Mouse (Mus musculus): ENCODE results near the gene Atp1b1.
A peak's percentile ranks its signal among the peaks of the same experiment; 100 is the strongest.

Gene Atp1b1

DNA sequence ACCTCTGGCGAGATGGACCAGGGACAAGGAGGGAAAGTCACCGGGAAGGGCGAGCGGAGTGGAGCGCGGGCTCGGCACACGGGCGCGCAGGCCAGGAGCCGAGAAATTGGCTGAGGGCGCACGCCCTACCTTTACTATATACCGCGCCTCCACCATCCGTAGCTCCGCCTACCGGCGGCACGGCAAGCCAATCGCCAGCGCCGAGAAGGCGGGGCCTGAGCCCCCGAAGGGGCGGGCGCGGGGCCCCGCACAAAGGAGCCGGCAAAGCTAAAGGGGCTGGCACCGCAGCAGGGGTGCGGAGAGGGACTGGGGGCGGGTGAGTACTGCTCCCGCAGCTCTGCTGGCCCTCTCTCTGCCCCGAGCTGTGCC lies at the start of gene Atp1b1:
Gene Atp1b1, minus strand, starts transcription at position 111 of the 369 bp plus-strand sequence.
- DNase-seq (ENCODE audit: low spot score in 2 of 2), result peak; percentile 75 to 82

DNA sequence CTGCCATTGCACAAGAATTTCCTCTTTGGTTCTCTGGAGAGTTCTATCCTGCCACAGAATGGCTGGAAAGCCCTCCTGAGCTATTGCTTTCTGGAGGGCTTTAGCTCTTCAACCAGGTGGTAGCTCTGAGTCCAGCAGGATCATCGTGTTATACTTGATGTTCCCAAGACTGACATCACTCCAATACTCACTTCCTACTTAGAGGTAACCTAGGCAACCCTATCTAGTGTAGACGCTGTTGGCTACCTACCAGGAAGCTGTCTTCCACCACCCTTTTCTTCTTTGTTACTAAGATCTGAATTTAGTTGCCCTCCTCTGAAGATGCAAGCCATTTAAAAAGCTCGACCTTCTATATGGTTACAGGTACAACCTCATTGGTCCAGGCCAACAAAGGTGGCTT lies 46.9 kb upstream of the Atp1b1 start:
- DNase-seq (ENCODE audit: low spot score in 2 of 2), result no peak

DNA sequence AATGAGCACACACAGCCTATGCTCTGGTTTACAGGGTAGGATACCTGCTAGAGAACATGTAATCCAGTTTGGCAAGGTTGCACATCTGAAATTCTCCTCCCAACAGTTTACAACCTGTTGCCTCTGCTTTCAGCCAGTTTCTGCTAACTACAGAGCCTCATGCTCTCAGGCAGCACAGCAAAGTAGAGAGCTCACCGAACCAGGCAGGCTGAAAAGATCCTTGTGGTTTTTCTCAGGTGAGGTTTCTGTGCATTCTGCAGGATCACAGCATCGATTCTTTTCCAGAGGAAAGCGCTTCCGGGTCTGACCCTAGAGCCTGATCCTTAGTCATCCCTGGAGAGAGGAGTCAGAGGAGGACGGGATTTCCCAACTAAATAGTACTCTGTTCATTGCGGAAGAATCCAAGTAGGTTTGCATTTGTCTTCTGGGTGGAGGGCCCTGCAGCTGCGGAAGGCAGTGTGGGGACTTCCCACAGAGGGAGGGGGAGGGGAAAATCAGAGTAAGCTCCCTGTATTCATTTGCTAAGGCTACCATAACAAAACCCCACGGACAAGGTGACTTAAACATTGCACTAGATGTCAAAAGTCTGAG lies 45.1 kb upstream of the Atp1b1 start:
- no peak for DNase-seq (ENCODE audit: low spot score in 2 of 2)

DNA sequence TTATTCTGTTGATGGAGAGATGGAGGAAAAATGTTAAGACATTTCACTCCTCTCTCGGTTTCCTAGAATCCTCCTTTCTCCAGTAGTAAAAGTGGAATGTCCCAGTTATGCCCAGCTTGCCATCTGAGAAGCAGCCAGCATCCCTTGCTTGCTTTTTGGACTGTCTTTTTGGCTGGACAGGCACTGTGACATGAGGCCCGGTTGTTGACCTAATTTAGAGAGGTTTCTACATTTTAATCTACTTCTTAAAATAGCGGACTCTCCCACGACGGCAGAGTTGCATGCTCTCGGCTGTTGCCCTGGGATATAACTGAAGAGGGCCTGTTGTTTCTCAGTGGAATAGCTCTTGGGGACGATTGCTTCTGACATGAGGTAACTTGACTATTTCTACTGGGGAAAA lies 44.1 kb upstream of the Atp1b1 start:
- no peak for DNase-seq (ENCODE audit: low spot score in 2 of 2)

DNA sequence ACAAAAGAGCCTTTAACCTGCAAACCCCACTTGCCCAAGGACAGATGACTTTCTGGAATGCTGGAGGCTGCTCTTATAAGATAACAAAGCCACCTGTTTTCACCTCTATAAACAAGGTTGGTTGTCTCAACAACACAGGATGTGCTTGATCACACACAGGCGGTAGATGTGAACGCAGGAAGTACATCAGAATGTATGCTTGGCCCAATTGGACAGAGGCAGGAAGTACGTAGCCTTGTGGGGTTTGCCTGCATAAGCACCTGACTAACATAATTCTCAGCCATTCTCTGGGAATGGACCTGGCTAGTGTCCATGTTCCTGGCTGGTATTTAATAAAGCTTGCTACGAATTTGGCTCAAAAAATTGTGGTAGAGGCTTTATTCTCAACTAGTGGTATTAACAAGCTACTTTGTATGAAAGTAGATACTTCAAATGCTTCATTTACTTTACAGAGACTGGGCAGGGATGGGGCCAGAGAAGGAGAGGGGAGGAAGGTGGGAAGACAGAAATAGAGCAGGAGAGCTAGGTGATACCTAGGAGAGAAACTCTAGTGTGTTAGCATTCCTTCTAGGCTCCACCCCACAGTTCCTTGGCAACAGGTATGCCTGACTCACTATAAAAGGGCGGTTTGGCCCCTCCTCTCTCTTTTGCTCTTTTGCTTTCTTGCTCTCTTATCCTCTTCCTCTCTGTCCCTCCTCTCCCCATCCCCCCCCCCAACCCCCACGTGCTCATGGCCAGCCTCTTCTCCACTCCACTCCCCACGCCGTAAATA lies 36.8 kb upstream of the Atp1b1 start:
- DNase-seq (ENCODE audit: low spot score in 2 of 2), result no peak

DNA sequence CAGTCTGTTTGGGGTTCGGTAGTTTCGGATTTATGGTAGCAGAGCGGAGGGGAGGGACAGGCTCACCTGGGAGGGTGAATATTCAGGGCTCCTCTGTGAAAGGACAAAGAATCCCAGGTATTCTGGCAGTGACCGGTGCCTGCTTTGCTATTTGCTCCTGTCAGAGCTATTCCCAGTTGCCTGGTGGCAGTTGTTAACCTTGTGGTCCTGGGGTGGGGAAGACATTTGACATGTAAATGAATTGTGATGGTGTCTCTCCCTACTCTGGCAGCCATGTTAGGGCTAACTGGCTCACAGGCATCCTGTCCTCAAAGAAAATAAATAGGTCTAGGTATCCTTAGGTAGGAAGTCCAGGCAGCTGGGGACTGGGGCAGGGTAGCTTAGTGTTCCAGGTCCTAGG lies 36.1 kb upstream of the Atp1b1 start:
- DNase-seq (ENCODE audit: low spot score in 2 of 2), result no peak

DNA sequence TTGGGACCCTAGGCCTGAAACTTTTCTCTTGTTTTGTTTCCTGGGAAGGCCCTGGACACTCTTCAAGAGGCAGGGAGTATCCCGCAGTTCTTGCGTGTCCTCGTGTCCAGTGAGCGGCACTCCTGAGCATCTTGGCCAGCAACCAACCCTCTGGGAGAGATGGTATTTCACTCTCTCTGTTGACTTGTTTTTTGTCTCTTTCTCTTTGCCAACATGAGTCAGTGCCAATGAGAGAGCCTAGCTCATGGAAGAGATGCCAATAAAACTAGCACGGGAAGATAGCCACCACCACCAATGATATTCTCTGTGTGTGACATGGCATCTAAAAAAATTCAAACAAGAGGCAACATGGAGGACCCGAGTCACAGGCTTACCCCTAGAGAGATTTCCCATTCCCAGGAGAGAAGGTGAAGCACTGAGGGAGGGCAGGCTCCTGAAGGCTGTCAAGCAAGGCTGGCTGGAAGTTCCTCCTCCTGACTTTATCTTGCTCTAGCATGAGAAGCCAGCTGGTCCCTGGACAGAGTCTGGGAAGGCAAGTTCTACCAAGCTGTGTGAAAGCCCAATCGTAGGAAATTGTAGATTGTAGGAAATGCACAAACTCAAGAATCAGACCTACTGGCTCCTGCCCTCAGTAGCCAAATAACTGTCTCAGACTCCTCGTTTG lies 35.0 kb upstream of the Atp1b1 start:
- no peak for DNase-seq (ENCODE audit: low spot score in 2 of 2)

DNA sequence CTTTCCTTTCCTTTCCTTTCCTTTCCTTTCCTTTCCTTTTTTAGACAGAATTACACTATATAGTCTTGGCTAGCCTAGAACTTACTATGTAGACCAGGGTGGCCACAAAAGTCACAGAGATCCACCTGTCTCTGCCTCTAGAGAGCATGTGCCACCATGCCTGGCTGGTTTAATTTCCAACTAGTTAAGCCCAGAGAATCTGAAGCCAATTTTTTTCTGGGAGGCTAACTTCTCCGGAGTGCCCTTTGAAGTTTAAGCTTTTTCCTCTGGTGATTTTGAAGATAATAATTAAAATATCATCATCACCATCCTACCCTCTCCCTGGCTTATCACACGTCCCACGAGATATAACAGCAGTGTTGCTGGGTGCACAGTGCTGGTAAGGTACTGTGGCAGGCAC lies 34.3 kb upstream of the Atp1b1 start:
- no peak for DNase-seq (ENCODE audit: low spot score in 2 of 2)

DNA sequence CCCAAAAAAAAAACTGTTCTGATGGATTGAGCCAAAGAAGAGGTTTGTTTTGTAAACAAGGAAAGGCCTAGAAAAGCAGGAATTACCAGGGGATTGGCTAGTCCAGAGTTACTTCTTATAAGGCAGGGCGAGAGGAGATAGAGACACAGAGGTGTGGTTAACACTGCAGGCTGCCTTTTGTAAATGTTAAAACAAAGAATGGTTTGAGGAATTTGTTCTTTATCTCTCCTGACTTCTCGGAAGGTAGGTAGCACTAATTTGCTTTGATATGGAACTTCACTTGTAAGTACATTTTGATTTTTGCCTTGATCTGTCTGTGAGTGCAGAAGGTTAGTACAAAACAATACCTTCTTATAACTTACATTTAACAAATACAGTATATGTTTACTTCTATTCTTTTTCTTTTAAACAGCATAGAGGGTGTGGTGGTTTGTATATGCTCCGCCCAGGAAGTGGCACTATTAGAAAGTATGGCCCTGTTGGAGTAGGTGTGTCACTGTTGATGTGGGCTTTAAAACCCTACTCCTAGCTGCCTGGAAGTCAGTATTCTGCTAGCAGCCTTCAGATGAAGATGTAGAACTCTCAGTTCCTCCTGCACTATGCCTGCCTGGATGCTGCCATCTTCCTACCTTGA lies 31.9 kb upstream of the Atp1b1 start:
- DNase-seq (ENCODE audit: low spot score in 2 of 2), result no peak

DNA sequence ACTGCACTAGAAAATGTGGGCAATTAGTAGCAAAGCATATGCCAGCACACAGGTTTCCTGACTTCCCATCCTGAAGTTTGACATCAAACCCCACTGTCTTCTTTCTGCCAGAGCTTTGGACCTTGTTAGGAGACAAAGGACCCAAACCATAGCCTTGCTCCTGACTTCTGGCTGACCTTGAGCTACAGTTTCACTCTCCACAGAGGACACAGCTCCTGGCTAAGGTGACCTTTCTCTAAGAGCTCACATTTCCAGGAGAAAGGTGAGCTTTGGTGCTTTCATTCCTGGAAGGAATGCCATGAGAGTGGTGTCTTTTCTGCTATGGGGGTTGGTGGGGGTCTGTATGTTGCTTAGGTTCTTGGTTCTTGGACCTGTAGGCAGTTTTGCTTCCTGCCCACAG lies 25.6 kb upstream of the Atp1b1 start:
- DNase-seq (ENCODE audit: low spot score in 2 of 2), result no peak

DNA sequence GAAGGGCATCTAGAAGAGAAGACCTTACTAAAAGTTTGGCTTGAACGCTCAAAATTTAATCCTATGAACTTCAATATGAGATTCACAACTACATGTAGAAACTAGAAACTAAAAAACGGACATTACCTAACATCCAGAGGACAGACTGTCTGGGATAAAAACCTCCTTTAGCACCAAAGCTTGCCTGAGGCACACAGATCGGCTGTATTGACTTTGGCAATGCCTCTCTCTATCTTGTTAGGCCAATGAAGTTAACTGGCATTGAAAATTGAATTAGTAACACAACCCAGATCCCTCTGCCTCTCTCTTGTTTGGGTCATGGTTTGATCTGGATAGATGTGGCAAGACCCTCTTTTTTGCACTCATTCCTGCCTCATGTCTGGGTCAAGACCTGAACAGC lies 24.7 kb upstream of the Atp1b1 start:
- DNase-seq (ENCODE audit: low spot score in 2 of 2), result no peak

DNA sequence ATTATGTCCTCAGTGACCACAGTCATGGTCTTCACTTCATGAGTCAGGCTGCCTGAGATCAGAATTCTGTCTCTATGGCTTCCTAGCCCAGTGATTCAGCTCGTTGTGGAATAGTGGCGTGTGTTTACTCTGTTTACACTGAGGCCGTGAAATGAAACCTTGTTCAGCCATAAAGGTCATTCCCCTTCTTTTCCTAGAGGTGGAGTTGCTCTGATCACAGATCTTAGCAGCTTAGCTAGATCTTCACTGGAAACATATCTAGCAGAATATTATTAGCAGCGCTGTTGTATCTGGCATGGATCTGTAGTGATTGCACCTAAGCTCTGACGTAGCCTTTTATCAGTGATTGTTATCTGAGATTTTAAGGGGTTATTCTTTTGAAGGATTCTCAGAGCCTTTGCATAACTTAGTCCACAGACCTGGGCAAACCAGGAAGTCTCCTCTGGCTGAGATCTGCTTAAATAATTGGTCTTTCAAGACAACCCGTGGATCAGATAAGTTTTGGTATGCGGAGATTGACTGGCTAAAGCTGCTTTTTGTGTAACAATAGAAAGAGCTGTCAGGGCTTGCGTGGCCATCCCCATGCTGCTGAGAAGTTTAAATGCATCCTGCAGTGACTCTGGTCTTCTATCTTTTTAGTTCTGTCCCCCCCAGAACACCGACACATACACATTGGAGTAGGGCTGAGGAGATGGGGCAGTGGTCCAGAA lies 23.6 kb upstream of the Atp1b1 start:
- DNase-seq (ENCODE audit: low spot score in 2 of 2), result no peak

DNA sequence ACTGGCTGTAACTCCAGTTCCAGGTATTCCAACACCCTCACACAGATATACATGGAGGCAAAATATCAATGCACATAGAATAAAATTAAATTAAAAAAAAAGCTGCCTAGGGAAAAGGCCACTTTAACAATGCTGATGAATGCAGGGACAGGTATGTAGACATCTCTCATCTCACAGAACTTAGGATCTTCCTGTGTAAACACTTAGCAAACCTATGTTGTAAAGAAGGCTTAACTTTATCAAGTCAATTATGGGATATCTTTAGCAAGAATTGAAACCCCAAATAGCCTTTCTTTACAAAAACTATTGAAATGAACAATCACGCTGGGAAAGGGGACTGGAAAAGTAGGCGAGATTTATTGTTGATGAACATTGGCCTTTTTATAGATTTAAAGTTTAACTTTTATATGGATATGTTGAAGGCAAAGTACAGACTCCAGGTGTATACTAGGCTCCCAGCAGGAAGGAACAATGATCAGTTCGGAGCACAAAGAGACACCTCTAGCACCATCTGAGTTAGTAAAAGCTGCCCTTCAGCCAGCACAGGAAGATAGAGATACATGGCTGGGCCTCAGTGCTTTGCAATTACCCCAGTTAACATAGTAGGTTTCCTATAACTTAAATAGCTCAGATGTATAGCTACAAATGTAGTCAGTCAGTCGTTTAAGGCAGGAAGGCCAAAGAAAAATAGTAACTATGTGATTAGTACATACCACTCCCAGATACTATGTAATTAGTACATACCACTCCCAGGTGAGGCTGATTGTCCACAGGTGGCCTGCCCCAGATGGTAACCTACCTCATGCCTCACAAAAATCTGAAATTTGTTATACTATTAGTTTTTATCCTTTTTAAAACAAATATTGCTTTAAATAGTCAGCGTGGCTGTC lies 22.8 kb upstream of the Atp1b1 start:
- no peak for DNase-seq (ENCODE audit: low spot score in 2 of 2)

DNA sequence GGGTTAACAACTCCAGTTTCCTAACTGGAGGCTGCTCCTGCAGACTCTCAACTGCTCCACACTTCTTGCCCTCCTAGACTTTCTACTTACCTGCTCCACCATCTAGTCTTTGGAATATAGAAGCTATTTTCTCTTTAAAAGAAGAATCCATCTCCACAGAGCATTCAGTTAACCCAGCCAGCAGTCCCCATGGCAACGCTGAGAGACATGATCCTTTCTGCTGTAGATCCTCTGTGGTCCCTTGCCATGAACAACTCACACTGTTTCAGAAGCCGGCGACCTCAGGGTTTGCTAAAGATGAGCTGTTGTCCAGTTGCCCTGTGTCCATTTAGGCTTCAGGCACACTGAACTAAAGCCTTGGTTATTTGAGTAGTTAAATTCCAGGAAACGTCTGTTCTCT lies 17.7 kb upstream of the Atp1b1 start:
- no peak for DNase-seq (ENCODE audit: low spot score in 2 of 2)

DNA sequence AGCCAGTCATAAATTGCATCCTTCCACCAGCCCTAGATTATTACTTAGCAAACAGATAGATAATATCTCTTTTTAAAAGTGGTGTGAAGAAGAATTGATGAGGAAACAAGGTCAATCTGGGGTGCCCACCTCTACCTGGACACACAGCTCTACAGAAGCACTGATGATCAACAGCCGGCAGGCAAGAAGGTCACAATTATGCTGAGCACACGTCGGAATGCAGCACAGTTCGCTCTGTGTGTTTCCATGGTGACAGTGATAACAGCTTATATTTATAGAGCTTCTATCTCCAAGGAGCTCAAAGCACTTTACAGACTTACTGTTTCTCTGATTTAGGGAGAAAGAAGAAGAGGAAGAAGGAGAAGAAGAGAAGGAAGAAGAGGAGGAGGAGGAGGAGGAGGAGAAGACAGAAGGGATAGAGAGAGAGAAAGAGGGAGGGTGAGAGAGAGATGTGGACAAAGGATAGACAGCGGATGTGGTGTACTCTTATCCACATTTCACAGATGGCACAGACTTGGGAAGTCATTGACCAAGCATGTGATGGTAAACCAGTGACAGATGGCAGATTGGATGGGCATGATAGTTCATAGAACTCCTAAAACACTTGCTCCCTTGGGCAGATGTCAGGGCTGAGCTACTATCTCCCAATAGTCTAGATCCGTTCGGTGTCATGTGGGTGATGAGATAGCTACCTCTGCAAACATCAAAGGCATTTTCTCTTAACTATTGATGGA lies 16.8 kb upstream of the Atp1b1 start:
- no peak for DNase-seq (ENCODE audit: low spot score in 2 of 2)

DNA sequence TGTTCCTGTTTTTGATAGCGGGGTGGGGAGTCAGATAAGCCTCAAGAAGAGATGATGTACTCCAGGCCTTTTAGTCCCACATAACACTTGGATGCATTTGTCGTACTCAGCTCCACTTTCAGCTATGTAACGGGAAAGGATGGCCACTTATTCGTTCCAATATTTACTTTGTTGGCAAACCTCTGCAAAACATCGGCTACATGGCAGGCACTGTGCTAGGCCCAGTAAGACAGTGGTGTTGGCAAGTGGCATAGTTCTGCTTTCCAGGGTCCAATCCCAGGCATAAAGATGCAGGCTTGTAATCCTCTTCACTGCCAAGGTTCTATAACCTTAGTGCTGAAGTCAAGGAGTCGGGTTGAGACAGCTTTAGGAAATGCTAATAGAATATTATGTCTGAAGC lies 16.2 kb upstream of the Atp1b1 start:
- DNase-seq (ENCODE audit: low spot score in 2 of 2), result no peak

DNA sequence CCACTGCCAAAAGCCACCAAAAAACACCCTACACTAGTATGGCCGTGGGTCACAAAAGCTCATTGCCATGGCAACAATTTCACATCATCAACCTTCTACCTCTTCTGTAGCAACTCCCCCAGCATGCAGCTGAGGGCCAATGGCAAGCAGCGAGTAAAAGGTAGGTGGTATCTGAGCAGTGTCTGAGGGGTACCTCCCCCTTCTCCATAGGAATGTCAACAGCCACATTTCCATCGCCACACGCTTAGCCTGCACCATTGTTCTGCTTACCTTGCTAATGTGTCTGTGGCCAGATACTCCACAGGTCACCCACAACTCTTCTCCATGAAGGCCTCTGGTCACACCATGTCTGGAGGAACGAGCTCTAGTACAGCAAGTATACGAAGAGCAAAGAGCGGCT lies 15.2 kb upstream of the Atp1b1 start:
- DNase-seq (ENCODE audit: low spot score in 2 of 2), result no peak

DNA sequence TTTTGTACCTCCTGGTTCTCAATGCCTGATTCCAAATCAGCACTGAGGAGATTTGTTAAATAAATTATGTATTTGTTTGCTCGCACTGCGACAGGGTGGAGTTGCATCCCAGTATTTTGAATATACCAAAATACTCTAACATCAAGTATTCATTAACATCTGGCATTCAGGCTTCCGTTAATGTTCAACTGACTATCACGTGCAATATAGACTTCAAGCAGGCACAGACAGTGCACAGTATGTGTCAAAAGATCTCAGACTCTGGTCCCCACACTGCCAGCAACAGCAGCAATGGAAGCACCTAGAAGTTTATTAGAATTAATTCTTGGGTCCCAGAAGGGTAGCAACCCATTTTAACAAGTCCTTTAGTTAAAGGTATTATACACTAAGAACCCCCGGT lies 13.5 kb upstream of the Atp1b1 start:
- no peak for DNase-seq (ENCODE audit: low spot score in 2 of 2)

DNA sequence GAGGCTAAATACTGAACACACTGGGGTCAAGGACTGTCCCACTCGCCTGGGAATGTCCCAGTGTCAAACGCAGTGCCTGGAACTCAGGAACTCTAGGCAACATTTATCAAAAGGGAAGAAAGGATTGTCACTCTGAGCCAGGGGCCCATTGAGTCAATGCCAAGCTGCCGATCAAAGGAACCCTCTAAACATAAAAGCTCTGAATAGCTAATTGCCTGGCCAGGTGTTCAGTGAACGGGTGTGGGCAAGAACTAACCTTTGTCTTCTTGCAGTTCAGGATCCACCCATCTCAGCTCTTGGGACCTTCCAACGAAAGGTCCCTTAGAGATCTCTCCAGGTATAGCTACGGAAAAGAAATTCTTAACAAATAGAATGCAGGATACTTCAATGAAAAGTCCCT lies 12.8 kb upstream of the Atp1b1 start:
- no peak for DNase-seq (ENCODE audit: low spot score in 2 of 2)

DNA sequence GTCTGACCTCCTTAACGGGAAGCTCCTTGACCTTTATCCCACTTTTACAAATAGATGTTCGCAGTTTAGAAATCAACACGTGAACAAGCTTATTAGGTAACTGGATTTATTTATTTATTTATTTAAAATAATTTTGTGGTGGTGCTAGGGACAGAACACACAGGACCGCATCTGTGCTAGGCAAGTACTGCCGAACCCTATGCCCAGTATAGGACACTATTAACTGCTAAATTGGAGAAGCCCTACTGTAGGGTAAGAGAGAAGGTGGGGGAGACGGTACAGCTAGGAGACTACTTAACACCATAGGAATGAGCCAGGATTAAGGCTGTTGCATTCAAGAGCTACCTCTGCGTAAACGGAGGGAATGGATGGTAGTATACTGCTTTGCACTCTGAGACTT lies 10.2 kb upstream of the Atp1b1 start:
- no peak for DNase-seq (ENCODE audit: low spot score in 2 of 2)

DNA sequence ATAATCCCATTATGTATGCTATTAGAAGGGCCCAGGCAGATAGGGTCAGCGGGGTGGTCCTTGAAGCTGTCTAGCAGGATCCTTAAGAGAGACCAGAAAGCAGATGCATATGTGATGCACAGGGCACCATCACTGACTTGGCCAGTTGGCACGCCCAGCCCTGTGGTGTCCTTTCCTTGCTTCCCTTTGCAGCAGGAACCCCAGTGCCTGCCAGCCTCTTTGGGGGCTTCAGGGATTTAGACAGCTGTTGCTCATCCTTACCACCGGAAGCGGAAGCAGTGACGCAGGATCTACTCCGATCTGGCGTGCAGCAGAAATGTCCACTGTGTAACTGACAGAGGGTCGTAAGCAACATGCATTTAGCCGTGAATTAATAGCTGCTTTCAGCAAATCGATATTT lies 9.3 kb upstream of the Atp1b1 start:
- DNase-seq (ENCODE audit: low spot score in 2 of 2), result no peak
